Mouse (Mus musculus) yolk sac, embryonic 10.5 days (tissue): ENCODE data around the gene Zfp84.
A peak's percentile ranks its signal among the peaks of the same experiment; 100 is the strongest.
"Not testable (repeated sequence)": the region's sequence is repeated elsewhere in the genome, so short reads cannot be mapped to it uniquely, and the experiment has no call there.

Experiments
- DNase-seq: peaks from one replicate; pipeline ENCODE4 v3.0.0-alpha.2; 2017; ENCODE audit warnings: low spot score

Gene Zfp84

DNA sequence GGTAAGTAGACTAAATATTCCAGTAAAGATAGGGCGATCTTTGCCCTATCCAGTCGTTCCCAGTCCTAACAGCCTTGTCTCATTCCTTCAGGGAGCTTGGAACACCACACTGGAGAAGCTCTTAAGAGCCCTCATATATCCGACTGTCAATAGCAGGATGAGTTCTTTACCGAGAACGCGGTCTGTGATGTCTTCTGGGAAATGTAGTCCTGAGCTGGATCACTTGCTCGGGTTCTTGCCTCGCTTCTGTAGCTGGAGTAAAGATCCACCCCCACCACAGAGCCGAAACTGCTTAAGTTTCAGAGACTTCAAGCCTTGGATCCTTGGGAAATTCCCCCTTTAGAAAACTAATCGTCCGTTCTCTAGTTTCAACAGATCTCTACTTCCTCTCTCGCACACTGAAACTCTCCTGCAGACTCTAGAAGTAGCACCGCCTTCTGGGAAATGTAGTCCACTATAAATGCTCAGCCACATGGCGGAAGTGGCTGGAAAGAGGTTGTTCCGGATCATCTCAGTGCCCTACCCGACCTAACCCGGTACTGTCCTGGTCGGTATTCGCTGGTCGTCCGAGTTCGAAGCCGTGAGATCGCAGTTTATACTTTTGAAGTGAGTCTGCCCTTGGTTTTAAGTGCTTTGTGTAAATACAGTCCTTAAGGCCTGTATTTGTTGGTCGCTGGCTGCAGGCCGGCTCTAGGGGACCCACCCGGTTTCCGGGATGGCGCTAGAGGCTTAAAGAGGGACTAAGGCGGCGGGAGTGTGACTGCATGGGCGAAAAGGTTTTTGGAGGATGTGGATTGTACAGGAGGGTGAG, at the start of gene Zfp84:
Zfp84 (plus strand) TSS at position 463 of the 811 bp plus-strand sequence.
- DNase-seq: peak; percentile 95

DNA sequence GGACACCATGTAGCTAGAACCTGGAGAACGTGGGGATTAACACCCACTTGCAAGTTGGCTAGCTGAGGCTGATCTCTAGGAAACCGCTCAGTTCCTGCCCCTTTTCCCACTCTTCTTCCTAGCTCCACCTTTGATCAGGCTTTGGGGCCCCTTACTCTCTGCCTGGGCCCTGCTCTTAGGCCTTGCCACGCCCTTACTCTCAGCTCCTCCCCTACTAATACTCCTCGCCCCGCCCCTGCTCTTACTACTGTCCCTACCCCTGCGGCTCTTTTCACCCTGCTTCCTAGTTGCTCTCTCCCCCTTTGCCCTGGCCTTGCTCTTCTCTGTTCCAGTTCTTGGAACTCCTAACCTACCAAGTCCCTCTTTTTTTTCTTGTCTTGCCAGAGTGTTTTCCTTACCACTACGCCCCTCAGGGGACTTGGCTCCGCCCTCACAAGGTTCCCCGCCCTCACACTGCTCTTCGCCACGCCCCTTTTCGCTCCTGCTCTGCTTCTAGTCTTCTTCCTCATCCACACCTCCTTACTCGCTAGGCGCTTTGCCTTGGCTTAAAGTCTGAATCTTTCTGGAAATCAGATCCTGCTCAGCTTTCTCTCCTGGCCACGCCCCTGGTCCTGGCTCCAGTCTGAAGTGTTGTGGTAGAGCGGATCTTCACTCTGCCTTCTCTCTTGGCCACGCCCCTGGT, 42.8 kb upstream of the Zfp84 start:
- not testable (repeated sequence) for DNase-seq

DNA sequence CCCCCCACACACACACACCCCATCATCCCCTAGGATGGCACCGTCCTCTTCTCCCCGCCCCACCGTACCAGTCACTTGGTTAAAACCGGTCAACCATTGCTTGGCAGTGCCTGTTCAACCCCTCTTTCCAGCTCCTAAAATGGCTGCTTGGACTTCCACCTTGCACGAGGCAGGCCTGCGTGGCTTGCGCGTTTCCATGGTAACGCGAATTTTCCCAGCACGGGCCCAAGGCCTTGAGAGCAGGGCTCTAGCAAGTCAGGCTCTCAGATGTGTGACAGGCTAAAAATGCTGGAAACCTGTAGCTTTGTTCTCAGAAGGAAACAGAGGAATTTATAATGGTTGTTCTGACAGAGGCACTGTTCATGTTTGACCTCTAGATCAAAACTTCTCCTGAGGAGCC, 41.5 kb upstream of the Zfp84 start, which contains the start of gene Catsperg2:
Catsperg2 (minus strand) TSS at position 173 of the 400 bp plus-strand sequence.
- not testable (repeated sequence) for DNase-seq

DNA sequence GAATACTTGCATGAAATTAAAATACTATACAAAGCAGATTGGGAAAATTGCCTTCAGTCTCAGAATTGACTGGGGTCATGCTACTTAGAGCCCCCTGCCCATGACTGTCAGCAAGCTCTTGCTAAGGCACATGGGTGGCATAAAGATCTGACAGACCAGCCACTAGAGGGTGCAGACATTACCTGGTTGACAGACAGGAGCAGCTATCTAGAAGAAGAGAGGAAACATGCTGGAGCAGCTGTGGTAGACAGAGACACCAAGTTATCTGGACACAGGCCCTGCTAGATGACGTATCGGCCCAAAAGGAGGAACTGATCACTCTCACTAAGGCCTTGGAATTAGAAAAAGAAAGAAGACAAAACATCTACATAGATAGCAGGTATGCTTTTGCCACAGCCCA, 40.3 kb upstream of the Zfp84 start:
- DNase-seq: no peak

DNA sequence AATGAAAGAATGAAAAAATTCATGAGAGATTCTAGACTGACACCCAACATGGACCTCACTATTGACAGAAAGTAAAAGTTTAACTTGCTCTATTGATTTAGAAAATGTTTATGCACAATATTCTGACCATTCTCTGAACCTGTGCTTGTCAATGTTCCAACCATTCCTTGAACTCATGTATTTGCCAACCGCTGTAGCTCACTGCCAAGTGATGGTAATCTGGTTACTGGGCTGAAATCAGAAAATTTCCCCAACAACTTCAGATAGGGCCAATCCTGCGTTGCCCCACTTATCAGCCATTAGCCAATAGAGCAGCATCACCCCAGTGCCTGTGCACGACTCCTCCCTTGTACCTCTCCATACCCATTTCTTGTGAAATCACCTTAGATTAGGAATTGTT, 26.1 kb upstream of the Zfp84 start:
- no peak for DNase-seq

DNA sequence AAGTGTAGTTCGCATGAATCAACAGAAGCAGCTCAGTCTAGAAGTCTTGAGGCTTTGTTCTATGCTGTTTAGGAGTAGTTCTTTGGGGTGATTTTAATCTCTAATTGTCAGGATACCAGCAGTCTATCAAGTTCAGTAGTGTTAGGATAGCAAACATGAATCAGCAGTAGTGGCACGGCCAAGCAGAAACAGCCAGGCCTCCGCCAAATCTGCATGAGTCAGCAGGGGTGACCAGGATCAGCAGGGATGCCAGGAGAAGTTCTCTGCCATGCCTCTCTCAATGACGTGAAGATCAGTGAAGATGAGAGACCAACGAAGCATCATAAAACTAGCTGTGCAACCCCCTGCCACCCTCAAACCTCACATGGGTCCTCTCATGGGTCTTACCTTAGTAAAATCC, 7.9 kb upstream of the Zfp84 start:
- DNase-seq: no peak

DNA sequence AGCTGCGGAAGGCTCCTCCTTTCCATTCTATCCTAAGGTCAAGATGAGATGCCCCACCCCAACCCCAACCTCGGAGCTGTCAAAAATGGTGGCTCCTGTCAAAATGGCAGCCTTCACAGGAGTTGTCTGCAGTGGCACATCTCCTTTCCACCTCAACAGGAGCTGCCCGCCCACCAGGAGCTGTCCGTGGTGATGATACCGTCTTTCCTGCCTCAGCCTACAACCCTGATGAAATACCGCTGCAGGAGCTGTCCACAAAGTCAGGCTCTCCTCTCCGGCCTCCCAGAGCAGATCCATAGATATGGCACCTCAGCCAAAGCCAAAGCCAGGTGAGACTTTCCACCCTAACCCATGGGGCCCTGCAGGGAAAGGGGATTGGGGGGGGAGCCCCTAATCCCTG, 3.6 kb upstream of the Zfp84 start:
- peak; percentile 42 for DNase-seq

DNA sequence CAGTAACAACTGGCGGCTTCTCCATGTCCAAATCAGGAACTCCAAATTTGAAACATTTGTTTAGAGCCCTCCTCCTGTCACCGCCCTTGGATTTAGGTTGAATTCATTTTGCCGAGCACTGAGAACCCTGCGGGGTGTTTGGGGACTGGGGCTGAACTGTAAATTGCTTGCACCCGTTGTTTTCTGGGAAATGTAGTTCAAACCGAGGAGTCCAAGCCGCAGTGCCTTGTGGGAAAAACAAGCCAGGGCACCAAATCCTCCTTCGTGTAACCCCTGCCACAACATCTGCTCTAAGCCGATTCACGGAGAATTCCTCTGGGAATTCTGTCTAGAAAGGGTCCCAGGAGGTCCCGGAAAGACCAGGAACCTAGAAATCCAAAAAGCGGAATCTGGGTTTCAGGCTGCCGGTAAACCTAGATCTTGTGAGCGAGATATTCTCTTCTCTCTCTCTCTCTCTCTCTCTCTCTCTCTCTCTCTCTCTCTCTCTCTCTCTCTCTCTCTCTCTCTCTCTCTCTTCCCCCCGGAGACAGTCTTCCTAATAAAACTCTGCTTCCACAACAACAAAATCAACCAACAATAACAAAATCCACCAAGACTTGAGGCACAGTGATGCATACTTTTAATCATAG, 1.2 kb upstream of the Zfp84 start:
- peak; percentile 86 for DNase-seq

DNA sequence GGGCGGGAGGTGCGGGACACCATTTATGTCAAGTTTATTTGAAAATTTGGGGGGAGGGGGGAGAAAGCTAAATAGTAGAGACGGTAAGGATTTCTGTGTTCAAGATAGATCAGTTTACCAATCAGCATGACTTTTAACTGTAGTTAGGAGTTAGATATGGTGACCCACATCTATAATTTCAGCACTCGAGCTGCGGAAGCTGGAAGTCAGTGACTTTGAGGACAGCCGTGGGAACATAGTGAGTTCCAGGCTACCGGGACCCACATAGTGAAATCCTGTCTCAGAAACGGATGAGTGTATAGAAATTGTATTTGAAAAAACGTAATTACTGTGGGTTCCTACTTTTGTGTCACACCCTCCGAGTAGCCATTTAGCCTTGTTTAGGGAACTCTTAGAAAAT, 628 bp downstream of the Zfp84 start:
- no peak for DNase-seq

DNA sequence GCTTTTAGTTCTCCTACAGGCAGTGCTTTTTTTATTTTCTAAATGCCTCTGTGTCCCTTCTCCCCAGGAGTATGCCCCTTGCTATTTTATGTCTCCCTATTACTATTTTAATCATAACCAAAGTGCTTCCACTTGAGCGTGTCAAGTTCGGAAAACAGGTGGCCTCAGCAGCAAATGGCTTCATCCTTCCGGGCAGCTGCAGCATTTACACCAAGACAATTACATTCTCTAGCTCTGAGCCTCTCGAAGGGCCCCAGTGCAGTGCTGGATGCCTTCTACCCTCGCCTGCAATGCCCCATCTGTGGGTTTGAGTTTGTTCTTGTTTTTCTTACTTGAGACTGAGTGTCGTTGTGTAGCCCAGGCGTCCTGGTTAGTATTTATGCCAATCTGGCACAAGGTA, 5.2 kb downstream of the Zfp84 start:
- DNase-seq: no peak

DNA sequence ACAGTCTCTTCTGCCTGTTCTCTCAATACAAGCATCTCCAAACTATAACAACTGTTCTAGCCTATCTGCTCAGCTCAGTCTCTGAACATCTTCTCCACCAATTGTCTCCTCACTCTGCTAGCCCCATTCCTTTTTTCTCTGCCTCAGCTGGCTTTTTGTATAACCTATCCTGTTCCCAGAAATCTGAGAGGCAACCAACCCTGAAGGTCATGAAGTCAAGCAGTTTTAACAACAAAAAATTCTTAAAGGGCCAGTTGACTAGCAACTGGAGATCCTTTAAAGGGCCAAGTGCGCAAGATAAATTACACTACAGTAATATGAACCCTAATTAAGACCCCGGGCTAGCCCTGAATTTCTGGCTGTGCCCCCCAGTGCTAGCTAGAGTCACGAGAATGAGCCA, 6.0 kb downstream of the Zfp84 start:
- no peak for DNase-seq

DNA sequence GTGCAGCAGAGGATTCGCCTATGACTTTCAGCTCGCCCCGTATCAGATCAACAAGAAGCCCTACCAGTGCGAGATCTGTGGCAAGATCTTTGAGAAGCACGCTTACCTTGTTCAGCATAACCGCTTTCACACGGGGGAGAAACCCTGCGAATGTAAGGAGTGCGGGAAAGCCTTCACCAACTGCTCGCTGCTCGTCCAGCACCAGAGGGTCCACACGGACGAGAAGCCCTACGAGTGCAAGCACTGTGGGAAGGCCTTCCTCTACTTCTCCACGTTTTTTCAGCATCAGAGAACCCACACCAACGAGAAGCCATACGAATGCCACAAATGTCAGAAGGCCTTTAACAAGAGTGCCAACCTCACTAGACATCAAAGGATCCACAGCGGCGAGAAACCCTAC, 8.2 kb downstream of the Zfp84 start:
- no peak for DNase-seq

DNA sequence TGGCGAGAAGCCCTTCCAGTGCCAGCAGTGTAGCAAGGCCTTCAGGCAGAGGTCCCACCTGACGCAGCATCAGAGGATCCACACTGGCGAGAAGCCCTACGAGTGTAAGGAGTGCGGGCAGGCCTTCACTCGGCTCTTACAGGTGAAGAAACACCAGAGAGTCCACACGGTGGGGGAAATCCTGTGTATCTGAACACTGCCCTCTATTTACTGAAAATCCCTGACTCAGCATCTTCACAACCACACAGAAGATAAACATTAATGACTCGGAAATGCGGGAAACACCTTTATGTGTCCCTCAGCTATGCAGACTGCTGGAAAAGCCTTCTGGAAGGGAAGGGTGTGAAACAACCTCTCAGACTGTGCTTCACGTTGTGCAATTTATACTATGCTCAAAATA, 9.0 kb downstream of the Zfp84 start:
- no peak for DNase-seq

DNA sequence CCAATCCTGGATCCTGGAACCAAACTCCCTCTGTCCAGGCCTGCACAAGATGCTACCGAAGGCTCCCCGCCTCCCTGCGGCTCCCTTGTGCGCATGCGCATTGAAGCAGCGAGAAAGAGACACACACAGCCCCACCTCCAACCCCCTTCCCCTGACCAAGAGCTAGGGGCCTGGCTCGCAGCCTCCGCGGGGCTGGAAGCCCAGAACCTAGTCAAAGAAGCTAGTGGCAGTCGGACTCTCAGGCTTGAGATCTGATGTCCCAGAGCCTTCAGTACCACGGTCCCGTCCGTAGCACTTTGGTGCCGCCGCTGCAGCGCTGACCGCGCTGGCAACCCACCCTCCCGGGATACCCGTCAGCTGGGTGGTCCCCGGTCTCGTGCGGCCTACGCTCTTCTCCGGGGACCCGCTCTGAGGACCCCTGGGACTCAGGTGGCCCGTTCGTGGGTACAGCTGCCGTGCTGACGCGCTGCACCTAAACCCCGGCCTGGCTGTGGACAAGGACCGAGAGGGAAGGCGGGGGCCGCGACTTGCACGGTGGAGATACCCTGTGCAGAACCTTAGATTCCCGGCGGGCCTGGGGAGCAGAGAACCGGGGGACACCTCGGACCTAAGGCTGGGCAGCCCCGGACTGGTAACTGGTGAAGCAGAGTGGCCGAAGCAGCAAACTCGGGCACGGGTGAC, 15.7 kb downstream of the Zfp84 start, which contains the start of gene Zfp30:
Zfp30 (plus strand) TSS at position 128 of the 681 bp plus-strand sequence.
- DNase-seq: peak; percentile 90

DNA sequence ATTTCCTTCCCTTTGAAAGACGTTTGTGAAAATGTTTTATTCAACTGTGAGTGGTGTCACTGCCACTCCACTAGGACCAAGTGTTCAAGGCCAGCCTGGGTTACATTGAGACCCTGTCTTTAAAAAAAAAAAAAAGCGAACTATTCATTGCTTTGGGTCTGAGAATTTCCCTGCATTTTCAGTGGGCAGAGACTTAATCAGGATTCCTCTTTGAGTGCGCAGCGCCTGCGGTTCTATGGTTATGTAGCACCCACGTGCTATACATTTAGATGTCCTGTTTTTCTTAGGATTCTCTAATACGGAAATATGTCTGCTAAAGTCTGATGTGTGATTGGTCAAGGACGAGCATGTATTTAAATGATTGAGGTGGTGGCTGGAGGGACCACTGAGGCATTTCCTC, 16.7 kb downstream of the Zfp84 start:
- no peak for DNase-seq

DNA sequence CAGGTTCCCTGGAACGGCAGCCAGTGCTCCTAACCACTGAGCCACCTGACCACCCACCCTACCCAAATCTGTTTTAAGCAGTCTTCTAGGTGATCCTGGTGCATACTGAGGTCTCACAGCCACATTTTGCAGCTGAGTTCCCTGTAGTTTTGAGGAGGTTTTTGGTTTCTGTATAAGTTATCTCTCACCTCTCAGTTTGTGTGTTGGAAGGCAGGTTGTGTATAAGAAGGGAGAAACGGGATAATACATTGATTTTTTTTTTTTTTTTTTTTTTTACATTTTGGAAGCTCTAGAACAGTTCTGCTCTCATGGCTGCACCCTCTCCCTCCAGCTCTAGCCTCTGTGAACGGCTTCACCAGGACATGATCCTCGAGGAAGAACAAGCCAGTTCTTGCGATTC, 17.5 kb downstream of the Zfp84 start:
- DNase-seq: no peak

DNA sequence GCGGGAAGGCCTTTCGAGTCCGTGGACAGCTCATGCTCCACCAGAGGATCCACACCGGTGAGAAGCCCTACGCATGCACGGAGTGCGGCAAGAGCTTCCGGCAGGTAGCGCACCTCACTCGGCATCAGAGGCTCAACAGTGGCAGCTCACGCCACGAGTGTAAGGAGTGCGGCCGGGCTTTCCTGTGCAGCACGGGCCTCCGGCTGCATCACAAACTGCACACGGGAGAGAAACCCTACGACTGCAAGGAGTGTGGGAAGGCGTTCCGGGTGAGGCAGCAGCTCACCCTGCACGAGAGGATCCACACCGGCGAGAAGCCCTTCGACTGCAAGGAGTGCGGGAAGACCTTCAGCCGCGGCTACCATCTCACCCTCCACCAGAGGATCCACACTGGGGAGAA, 24.6 kb downstream of the Zfp84 start:
- DNase-seq: no peak

DNA sequence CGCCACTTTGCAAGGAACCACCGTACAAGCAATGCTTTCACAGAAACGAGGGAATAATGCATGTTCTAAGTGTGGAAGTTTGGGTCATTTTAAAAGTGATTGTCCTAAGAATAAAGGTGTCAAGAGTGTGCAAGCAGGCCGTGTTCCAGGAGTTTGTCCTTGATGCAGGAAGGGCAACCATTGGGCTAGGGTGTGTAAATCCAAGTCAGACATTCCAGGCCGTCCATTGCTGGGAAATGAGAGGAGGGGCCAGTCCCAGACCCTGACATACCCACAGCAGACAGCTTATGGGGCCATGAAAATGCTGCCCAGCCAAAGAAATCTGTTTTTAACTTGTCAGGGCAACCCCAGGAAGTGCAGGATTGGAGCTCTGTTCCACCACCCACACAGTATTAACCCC, 38.7 kb downstream of the Zfp84 start:
- no peak for DNase-seq

DNA sequence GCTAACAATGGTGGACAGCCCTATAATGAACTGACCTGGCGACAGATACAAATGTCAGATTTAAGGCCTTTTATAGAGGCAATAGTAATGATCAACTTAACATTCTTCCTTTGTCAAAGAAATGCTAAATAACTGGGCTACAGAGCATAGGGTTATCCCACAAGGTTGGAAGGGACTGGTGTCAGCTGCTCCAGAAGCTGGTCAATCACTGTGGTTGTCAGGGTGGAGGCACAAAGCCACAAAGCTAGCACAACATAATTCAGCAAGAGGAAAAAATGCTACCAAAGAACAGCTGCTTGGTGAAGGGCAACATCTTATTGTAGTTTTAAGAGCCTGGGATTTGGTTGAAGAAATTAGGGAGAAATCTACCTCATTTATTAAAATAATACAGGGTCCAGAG, 43.9 kb downstream of the Zfp84 start:
- no peak for DNase-seq

DNA sequence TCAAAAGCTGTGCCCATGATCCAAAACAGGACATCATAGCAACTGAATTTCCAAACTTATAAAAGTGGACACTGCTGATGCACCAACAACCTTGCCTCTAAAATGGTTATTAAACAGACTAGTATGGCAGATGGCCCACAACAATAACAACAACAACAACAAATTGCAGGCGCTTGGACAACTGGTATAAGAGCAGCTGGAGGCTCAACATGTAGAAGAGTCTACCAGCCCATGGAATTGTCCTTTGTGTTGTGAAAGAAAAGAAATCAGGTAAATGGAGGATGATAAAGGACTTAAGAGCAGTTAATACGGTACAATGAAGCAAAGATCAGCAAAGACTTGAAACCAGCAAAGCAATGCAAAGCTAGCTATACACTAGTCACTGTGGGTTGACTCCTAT, 46.0 kb downstream of the Zfp84 start:
- no peak for DNase-seq

DNA sequence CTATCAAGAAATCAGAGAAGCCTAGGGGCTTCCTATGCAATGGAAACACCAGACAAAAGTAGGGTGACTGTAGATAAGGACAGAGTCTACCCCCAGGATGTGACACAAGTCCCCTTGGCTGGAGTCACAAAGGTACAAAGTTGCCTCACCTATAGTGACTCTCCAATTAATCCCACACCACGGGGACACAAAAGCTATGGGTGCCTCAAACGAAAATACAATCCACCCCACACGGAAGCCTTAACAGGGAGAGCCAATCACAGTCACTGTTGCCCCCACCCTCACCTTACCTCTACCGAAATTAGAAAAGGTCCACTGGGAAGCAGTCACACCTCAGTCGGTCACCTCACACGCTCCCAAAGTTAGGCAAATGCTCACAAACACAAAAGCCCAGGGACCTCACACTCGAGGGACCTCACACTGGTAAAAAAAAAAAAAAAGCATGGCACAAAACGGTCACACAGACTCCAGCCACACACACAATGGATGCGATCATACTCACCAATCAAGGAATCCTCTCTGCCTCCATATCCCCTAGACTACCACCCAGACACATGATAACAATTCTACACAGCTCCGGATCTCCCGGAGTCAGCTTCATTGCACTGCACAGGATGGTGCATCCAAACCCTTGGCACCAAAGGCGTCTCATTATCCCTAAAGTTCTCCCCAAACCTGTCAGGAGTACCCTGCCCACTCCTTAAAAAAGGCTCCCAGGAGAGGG, 46.9 kb downstream of the Zfp84 start:
- no peak for DNase-seq

DNA sequence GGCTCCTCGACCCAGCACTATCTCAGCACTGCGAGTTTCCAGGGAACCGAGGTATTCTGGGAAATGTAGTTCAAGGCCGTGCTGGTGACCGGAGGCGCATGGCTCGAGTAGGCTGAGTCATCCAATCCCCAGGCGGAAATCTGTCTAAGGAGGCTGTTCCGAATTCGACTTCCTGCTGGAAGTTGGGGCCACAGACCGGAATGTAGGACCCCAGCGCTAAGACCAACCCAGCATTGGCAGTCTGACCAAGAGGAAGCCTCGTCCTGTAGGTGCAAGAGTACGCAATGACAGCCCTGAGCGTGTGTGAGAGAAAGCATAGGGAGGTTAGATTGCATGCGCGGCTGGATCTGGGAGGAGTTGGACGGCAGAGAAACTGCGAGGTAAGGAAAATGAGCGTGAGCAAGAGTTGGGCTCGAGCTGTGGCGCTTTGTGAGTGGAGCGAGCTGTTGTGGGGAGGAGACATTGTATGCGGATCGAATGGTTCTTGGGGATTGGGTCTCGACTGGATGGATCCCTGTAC, 47.6 kb downstream of the Zfp84 start, which contains the start of gene Zfp790:
Zfp790 (plus strand) TSS at position 205 of the 520 bp plus-strand sequence.
- peak; percentile 93 for DNase-seq
